Mouse (Mus musculus) skeletal muscle tissue, postnatal 0 days (tissue): ENCODE measurements around the gene Ttc26. TPM values are rescaled to one million over a fixed set of nuclear protein-coding genes. Genes with fewer than 3 reads are reported as not detected.

ENCODE experiments used
- polyA plus RNA-seq: library from polyadenylated mRNA; unstranded; fragments of >200 nt; fragmentation: Nextera tagmentation; extraction: Ambion mirVana; gene quantifications from 2 replicates; pipeline ENCODE4 v1.2.1, GENCODE M21; 2015

Ttc26 gene
- polyA plus RNA-seq = 1.6 and 1.7 TPM in 2 replicates

GRCm38 (mm10) chr6:38381129-38381771 lies at the start of gene Ttc26:
Gene Ttc26, plus strand, starts transcription at chr6:38381469.

GRCm38 (mm10) chr6:38353811-38354722 lies 27.2 kb upstream of the Ttc26 start, which contains the start of gene Zc3hav1:
Gene Zc3hav1, minus strand, starts transcription at chr6:38354603.

GRCm38 (mm10) chr6:38433261-38434033 lies 52.2 kb downstream of the Ttc26 start, which contains the start of gene Ubn2:
Gene Ubn2, plus strand, starts transcription at chr6:38433950.

Other genes with a start within 250 kb of the Ttc26 start
- gene D630045J12Rik, start 127.5 kb upstream of the Ttc26 start, polyA plus RNA-seq = 0.68 and 0.73 TPM in 2 replicates
- 2.7 and 2.9 TPM in 2 replicates for gene Zc3hav1l, start 82.2 kb upstream of the Ttc26 start, polyA plus RNA-seq
- gene Zc3hav1, start 26.9 kb upstream of the Ttc26 start, polyA plus RNA-seq = 7.5 and 7.7 TPM in 2 replicates
- 6.5 and 8.0 TPM in 2 replicates for gene Ubn2, start 52.5 kb downstream of the Ttc26 start, polyA plus RNA-seq
- gene Fmc1, start 152.0 kb downstream of the Ttc26 start, polyA plus RNA-seq = 151 and 184 TPM in 2 replicates
- 23.8 and 25.7 TPM in 2 replicates for gene Luc7l2, start 169.9 kb downstream of the Ttc26 start, polyA plus RNA-seq